Mouse (Mus musculus) ovary, postnatal 14 days (tissue): ENCODE measurements around the gene Grin1.
A peak's percentile ranks its signal among the peaks of the same experiment; 100 is the strongest.
"Not testable (repeated sequence)": the region's sequence is repeated elsewhere in the genome, so short reads cannot be mapped to it uniquely, and the experiment has no call there.

Experiments
- DNase-seq: peaks from one replicate; pipeline ENCODE4 v3.0.0; 2022; ENCODE audit warnings: low spot score

The Grin1 gene

GRCm38 (mm10) chr2:25256443-25257109, 62.4 kb downstream of the Grin1 start:
- not testable (repeated sequence) for DNase-seq

- DNase-seq: peak; percentile 76
Observed at GRCm38 (mm10) chr2:25255284-25255779, 63.7 kb downstream of the Grin1 start, which contains the start of gene Tmem203. Gene Tmem203 (plus strand): TSS chr2:25255439.

GRCm38 (mm10) chr2:25252331-25252730, 66.7 kb downstream of the Grin1 start:
- no peak for DNase-seq

GRCm38 (mm10) chr2:25246183-25247072, 72.6 kb downstream of the Grin1 start, which contains the start of gene AL732309.1:
Gene AL732309.1 (minus strand): TSS chr2:25246863.
- DNase-seq: no peak

GRCm38 (mm10) chr2:25244144-25244543, 74.8 kb downstream of the Grin1 start:
- DNase-seq: no peak

- DNase-seq: no peak
Observed at GRCm38 (mm10) chr2:25243342-25243741, 75.6 kb downstream of the Grin1 start.

GRCm38 (mm10) chr2:25242101-25242506, 76.9 kb downstream of the Grin1 start, which contains the start of the genes Rnf208 and Cysrt1:
Gene Rnf208 (plus strand): TSS chr2:25242255.
Gene Cysrt1 (minus strand): TSS chr2:25242452.
- DNase-seq: no peak

GRCm38 (mm10) chr2:25241438-25241775, 77.6 kb downstream of the Grin1 start:
- no peak for DNase-seq
